Mouse (Mus musculus): Measurements from ENCODE around the gene Adamts17.

DNA sequence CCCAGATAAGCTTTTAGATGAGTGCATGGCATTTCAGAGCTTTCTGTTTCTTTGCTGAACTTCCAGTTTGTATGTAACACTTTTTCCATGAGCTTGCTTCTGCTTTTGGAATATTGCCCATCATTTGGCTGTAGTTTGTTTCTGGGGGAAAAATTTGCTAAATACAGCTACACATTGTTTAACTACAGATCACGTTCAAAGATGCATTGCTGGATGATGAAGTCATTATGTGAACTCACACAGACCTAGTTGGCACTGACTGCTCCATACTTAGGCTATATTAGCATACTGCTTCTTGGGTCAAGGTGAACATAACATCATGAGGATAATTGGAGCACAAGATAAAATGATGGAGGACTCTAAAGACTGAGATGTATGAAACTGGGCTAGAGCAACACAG is 42.6 kb upstream of the Adamts17 start:
- TF ChIP-seq CTCF (IDR thresholded peaks at IDR 0.05; ENCODE audit: extremely low read depth, insufficient read depth, low read length) (no peak), POLR2A (IDR thresholded peaks at IDR 0.05; ENCODE audit: extremely low read depth, insufficient read depth, low read length) (no peak)
